Mouse (Mus musculus) E14TG2a.4 (cell line): ENCODE results near the gene Lrguk.
A peak's percentile ranks its signal among the peaks of the same experiment; 100 is the strongest.

Experiments used
- H3K27me3 ChIP-seq: 2 replicates; pipeline ENCODE4 v1.6.1; 2014; ENCODE audit warnings: low read length, control low read depth; ENCODE audit not compliant: insufficient read depth
- H3K36me3 ChIP-seq: 2 replicates; pipeline ENCODE4 v1.6.1; 2014; ENCODE audit warnings: low read length, control low read depth; ENCODE audit not compliant: insufficient read depth
- H3K4me1 ChIP-seq: replicated peaks from 2 replicates; pipeline ENCODE4 v1.6.1; 2014; ENCODE audit warnings: low read depth, low read length, control low read depth
- H3K4me3 ChIP-seq: replicated peaks from 2 replicates; pipeline ENCODE4 v1.5.1; 2014; ENCODE audit warnings: mild to moderate bottlenecking, low read length
- H3K9me3 ChIP-seq: 2 replicates; pipeline ENCODE4 v1.6.1; 2014; ENCODE audit warnings: low read length, control low read depth
- CTCF ChIP-seq: conservative IDR thresholded peaks from 2 replicates; pipeline ENCODE4 v1.5.1; 2014; ENCODE audit warnings: low read length
- NANOG ChIP-seq: IDR thresholded peaks from 2 replicates; pipeline ENCODE4 v1.6.1; 2014; ENCODE audit warnings: borderline replicate concordance, low read length, mixed read lengths
- POU5F1 ChIP-seq: IDR thresholded peaks from 2 replicates; pipeline ENCODE4 v1.6.1; 2014; ENCODE audit warnings: low read length, borderline replicate concordance

Lrguk gene

DNA sequence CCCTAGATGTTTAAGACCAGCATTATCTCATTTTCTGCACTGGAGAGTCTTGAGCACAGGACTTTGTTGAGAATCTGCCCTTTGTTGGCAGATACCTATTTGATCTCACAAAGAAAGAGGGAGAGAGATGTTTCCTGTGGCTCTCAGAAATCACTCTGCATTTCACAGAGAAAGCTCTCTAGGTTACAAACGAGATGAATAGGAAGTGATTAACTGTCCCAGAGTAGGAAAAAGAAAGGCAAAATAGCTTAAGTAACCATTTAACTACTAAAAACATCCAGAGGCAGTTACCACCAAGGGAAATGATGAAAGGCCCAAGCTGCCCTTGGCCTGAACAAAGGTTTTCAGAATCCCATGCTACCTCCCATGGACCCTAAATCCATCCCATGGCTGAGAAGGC lies 26.2 kb upstream of the Lrguk start:
- peaks cover 44% of the 10 kb centered on the region for H3K9me3 ChIP-seq
- H3K27me3 ChIP-seq: no peaks in the 10 kb centered on the region
- H3K4me1 ChIP-seq: peaks cover 10% of the 10 kb centered on the region
- H3K36me3 ChIP-seq: no peaks in the 10 kb centered on the region
- TF ChIP-seq NANOG: peak; percentile 80; the same call in 1 of the 2 replicates
- no peak for TF ChIP-seq CTCF
- H3K4me3 ChIP-seq: no peak overlapping the region

- no peak overlapping the region for H3K4me3 ChIP-seq
- H3K36me3 ChIP-seq: no peaks in the 10 kb centered on the region
- TF ChIP-seq NANOG: no peak
- TF ChIP-seq CTCF: no peak
- no peak for TF ChIP-seq POU5F1
- peaks cover 38% of the 10 kb centered on the region for H3K9me3 ChIP-seq
- no peaks in the 10 kb centered on the region for H3K27me3 ChIP-seq
- no peaks in the 10 kb centered on the region for H3K4me1 ChIP-seq
Measured at GRCm38 (mm10) chr6:34013469-34013868, 15.8 kb upstream of the Lrguk start.

DNA sequence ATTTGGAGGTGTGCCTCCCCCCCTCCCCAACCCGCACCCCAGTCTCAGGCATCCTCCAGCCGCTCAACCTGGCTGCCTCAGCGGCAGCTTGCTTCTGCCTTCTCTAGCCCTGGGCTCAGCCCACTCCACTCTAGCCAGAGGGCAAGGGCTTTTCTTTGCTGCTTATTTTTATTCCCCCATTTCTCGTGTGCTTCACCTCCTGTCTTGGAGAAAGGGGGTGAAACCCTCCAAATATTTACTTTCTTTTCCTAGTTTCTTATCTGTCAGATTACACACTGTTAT lies 439 bp downstream of the Lrguk start:
- Histone ChIP-seq H3K4me1 (peaks cover 11% of the 10 kb centered on the region; the same call in 1 of the 2 replicates), H3K4me3 (peak overlapping the region; percentile 87), H3K9me3 (no peaks in the 10 kb centered on the region), H3K36me3 (no peaks in the 10 kb centered on the region), H3K27me3 (0 out of 2 replicates have a peak, but pooled peaks cover 7% of the 10 kb centered on the region)
- TF ChIP-seq NANOG (no peak), CTCF (no peak), POU5F1 (no peak)

GRCm38 (mm10) chr6:34034096-34034495 lies 4.8 kb downstream of the Lrguk start:
- Histone ChIP-seq H3K36me3 (no peaks in the 10 kb centered on the region), H3K27me3 (0 out of 2 replicates have a peak, but pooled peaks cover 7% of the 10 kb centered on the region), H3K9me3 (no peaks in the 10 kb centered on the region), H3K4me3 (no peak overlapping the region), H3K4me1 (peaks cover 6% of the 10 kb centered on the region; the same call in 1 of the 2 replicates)
- TF ChIP-seq NANOG: no peak
- no peak for TF ChIP-seq CTCF

DNA sequence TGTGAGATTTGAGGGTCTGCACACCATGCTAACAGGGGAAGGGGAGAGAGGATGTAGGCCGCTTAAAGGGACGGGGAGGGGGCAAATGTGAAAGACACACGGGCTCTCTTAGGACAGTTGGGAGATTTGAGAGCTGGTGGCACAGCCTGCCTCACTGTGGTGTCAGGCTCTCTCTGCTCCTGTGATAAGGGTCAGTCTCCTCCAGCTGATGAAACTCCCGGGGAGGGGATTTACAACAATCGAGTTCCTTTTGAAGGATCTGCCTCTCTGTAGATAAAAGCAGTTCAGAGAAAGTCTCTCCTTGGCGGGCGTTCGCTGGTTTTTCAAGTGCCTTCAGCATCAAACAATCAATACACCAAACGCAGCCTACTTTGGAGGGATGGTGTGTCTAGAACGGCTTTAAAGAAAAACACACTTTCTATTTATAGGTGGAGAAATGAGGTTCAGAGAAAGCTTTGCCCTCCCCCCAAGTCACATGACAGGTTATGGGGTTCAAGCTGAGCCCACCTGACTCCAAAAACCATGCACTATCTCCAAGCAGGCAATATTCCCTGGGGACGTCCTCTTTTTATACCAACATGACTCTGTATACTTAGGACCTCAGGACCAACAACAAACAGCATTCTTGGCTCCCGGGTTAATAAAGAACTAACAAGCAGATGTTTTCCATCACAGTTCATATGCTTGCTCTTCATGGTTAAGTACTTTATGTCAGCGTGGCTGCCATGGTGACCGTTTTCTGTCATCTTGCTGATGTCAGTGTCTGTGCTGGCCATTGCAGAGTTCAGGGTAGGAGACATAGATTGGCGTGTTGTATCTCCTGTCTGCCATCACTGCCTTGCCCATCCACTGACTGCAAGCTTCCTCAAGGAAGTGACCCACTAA lies 5.6 kb downstream of the Lrguk start:
- Histone ChIP-seq H3K4me3 (no peak overlapping the region), H3K36me3 (no peaks in the 10 kb centered on the region)
- TF ChIP-seq POU5F1: no peak
- no peak for TF ChIP-seq CTCF
- no peak for TF ChIP-seq NANOG

DNA sequence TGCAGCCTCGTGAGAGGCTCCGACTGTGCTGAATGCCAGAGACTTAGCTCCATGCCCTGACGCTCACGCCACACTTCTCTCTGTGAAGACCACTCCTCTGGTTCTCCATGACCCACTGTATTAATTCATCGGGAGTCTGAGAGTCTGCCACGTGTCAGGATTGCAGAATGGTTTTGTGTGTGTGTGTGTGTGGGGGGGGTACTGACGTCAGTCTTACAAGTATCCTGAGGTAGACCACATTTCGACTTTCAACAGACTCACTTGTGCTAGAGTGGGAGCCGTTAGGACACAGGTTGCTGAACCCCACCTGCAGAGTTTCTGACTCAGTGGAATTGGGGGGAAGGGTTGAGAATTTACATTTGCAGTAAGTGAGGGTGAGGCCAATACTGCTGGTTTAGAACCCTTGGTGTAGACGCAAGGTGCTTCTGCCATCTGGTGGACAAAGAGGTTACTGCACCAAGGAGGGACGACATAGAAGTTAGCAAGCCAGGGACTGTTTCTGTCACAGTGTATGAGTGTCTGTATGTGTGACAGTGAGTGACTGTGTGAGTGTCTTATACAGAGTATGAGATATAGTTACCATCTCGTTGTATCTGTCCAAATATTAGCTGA lies 11.5 kb downstream of the Lrguk start:
- TF ChIP-seq NANOG: no peak
- TF ChIP-seq POU5F1: no peak
- peak; percentile 93 for TF ChIP-seq CTCF
- Histone ChIP-seq H3K4me3 (peak overlapping the region; percentile 32), H3K9me3 (no peaks in the 10 kb centered on the region), H3K4me1 (peaks cover 10% of the 10 kb centered on the region), H3K27me3 (no peaks in the 10 kb centered on the region), H3K36me3 (no peaks in the 10 kb centered on the region)

More for the DNA sequence above, 5.6 kb downstream of the Lrguk start:
- H3K27me3 ChIP-seq: 0 out of 2 replicates have a peak, but pooled peaks cover 7% of the 10 kb centered on the region
- H3K4me1 ChIP-seq: peaks cover 3% of the 10 kb centered on the region; the same call in 1 of the 2 replicates
- H3K9me3 ChIP-seq: no peaks in the 10 kb centered on the region

DNA sequence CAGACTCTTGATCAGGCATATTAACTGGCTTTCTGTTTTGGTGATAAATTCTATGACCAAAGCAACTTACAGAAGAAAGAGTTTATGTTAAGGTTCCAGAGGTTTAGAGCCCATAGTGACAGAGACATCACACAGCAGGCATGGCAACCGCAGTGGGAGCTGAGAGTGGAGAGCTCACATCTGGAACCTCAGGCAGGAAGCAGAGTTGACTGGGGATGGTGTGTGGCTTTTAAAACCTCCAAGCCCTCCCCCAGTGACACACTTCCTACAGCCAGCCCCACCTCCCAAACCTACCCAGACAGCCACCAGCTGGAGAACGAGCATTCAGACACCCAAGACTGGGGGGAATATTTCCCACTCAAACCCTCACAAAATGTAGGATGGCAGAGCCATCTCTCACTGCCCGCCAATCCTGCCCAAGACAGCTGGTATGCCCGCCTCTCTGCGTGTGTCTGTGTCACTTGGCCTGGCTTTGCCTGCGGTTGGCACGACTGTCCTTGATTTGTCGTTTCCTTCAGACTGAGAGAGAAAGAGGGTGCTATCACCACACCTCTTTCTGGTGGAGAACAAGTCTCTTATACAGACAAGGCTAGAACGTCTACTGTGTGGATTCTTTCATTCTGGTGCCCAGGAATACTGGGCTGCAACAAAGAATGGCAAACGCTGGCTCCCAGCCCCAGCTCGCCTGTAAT lies 12.5 kb downstream of the Lrguk start:
- H3K27me3 ChIP-seq: no peaks in the 10 kb centered on the region
- peaks cover 10% of the 10 kb centered on the region for H3K4me1 ChIP-seq
- H3K9me3 ChIP-seq: no peaks in the 10 kb centered on the region
- no peak overlapping the region for H3K4me3 ChIP-seq
- no peaks in the 10 kb centered on the region for H3K36me3 ChIP-seq
- TF ChIP-seq NANOG (no peak), POU5F1 (no peak), CTCF (no peak)

GRCm38 (mm10) chr6:34044228-34044811 lies 15.1 kb downstream of the Lrguk start:
- no peak overlapping the region for H3K4me3 ChIP-seq
- TF ChIP-seq CTCF: no peak
- no peaks in the 10 kb centered on the region for H3K27me3 ChIP-seq
- H3K36me3 ChIP-seq: no peaks in the 10 kb centered on the region
- no peaks in the 10 kb centered on the region for H3K9me3 ChIP-seq
- peaks cover 10% of the 10 kb centered on the region for H3K4me1 ChIP-seq
